Mouse (Mus musculus): Measurements from ENCODE around the gene Hs2st1.
A peak's percentile ranks its signal among the peaks of the same experiment; 100 is the strongest.

Gene Hs2st1

GRCm38 (mm10) chr3:144584789-144585553 lies 15.0 kb upstream of the Hs2st1 start:
- DNase-seq: no peak

DNA sequence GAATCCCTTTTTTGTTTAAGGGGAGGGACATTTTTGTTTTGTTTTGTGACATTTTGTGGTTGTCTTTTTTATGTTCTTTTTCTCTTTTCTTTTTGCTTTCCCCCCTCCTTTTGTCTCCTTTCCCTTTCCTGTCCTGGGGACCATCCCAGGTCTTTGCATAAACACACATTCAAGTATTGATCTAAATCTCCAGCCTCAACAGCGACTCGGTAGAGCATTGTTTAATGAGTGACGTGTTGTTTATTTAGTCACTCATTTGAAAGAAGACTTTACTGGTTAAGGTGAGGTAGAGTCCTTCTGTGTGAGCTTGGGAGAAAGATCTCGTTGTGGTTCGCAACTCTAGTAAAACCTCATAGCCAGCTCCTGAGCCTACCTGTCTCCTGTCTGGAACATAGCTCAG lies 13.8 kb upstream of the Hs2st1 start:
- DNase-seq: no peak

DNA sequence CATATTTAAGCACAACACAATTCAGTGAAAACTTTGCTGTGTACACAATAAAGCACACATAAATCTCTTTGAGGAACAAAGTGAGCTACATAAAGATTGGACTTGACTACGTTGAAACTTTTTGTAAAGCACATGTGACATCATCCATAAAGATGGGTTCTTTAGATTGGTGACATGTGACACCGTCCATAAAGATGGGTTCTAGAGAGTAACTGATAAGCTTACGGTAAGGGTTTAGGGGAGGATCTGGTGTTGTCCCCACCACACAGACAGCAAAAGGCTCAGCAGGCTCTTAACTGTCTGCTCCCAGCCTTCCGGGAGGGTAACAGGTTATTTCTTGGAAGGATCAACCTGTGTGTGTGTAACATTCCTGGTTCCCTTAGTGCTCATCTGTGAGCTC lies 12.3 kb upstream of the Hs2st1 start:
- DNase-seq: no peak

- DNase-seq: no peak
Observed at GRCm38 (mm10) chr3:144581842-144582241, 11.9 kb upstream of the Hs2st1 start.

DNA sequence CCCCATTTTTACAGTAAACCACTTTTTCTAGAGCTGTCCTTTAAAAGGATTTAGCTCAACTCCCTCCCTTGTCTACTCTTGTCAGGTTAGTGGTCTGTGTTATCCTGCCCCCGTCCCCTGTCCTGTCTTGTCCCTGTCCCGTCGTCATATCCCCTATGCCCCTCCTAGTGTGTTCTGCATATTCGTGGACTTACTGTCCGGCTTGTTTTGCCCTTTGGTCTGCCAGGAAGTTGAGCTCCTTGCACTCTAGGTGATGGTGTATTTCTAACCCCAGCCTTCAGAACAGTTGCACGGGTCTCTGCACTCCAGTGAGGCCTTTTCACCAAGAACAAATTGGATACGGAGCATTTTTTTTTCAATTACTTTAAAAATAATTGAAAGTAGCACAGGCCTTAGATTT lies 10.3 kb upstream of the Hs2st1 start:
- DNase-seq: no peak

DNA sequence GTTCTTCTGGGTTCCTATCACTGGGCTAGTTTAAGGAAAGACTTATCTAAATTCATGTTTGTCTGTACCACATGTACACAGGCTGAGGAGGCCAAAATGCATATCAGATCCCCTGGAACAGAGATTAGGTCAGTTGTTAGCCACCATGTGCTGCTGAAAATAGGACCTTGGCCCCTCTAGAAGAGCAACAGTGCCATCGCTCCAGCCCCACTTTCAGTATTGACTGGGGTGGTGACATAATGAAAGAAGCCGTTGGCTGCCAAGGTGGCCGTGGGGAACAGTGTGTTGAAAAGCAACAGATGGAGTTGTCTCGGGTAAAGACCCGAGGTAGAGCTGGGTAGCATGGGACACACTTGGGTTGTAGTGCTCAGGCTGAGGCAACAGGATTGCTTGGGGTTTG lies 9.8 kb upstream of the Hs2st1 start:
- no peak for DNase-seq

- no peak for DNase-seq
Observed at GRCm38 (mm10) chr3:144578921-144579320, 8.9 kb upstream of the Hs2st1 start.

DNA sequence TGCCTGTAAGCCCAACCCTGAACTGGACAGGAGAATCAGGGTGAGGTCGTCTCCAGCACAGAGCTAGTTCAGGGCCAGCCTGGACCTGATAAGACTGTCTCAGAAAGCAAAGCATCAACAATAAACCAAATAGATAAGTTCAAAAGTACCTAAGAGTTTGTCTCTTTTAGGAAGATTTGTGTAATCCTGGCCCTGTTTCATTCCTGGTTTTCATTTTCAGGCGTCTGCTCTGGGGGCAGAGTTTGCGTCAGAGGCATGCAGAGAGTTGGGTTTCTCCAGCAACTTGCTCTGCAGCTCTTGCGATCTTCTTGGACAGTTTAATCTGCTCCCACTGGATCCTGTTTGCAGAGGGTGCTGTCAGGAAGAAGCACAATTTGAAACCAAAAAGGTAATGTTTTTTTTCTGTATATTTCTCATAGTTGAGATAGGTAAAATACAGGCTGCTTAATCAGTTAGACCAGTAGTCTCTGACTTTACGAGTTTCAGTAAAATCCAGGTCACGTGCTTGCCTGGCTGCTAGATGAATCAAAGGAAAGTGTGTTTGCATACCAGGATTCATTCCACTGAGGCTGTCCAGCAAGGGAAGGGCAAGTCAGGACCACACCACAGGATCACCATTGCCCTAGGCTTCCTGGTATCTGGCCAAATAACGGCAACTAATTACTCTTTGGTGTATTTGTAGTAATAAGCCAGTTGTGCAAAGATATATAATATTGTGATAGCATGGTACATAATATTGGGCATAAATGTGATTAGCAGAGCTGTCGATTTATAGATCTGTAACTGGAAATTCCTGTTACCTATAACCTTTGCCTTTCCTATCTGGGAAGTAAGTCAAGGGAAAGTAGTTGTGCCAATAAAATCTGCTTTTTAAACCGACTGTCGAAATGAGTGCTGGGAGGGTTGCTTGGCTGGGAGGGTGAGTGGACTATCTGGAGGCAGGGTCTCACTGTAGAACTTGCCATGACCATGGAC lies 7.7 kb upstream of the Hs2st1 start:
- no peak for DNase-seq

DNA sequence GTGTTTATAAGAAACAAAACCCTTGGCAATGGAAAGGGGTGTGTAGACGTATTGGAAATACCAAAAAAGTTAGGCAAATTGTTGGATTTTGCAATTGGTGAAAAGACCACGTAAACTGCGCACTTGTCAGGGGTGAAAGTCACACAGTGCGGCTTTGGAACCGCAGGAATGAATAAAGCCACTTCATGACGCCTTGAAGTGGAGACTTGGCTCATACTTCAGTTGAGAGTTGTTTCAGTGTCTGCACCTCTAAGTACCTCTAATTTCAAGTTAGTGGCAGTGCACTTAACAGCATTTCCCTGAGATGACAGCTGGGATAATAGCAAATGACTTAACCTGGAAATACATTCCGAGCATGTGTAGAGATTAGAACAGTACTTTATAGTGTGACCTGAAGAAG lies 4.3 kb upstream of the Hs2st1 start:
- DNase-seq: no peak

DNA sequence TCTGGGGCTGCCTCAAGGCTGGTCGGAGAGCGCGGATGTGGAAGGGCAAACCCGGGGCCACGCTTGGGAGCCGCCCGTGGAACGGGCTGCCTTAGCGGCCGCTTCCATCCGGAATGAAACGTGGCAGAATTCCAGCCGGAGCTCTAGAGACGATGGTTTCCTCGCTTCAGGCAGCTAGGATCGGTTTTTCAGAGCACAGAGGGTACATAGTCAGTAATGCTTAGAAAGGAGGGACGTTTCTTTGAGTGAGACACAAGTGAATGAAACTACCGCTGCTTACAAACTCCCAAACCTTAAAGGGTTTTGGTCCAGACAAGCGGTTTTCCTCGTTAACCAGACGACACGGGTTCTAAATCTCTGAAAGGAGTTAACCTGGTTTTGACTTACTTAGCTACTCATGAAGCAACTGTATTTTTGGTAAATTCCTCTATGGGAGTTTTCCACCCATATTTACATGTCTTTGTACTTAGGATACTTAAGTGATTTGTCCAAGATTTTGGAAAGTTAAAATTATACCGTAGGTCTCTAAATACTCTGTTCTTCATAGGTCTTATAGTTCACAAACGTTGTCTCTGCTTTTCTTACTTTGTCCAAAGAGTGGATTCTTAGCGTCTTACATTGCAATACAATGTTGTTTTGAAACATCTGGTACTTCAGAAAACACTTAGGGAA lies 971 bp upstream of the Hs2st1 start:
- DNase-seq: no peak

GRCm38 (mm10) chr3:144569401-144569971 lies 495 bp downstream of the Hs2st1 start:
- DNase-seq: no peak

DNA sequence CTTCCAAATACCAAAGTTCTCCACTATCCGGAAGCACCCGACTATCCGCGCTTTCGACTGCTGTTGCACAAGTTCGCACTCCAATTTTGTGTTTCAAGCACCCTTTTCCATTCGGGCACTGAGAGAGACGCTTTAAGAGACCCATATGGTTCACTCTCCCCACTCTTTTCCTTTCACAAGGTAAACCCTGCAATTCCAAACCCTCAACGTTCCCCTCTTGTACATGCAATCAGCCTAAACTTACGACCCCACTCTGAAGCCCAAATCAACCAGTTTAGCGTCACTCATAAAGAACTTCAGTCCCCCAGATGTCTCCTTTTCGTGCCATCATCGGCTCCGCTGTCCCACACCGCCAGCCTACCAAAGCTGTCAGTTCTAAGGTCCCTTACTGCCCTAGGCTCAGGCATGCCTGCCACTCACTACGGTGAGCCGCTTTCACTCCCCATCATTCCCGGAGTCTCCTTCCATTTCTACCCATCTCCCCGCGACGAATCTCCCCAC lies 1.1 kb downstream of the Hs2st1 start:
- DNase-seq: peak; percentile 7

DNA sequence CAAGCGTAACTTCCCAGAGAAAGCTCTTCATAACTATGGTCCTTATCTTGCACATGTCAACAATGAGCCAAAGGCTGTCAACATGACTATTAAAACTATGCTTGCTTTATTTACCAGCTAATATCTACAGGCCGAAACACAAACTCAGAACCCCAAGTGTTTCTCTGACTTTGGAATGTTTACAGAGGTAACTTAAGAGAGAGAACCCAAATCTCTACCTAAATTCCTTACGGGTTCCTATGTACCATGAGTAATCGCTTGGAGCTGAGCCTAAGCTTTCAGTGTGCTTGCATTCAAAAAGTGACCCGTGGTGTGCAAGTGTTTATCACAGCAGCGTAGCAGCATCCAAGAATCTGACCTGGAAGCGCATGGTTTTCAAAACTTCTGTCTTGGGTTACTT lies 4.8 kb downstream of the Hs2st1 start:
- no peak for DNase-seq

DNA sequence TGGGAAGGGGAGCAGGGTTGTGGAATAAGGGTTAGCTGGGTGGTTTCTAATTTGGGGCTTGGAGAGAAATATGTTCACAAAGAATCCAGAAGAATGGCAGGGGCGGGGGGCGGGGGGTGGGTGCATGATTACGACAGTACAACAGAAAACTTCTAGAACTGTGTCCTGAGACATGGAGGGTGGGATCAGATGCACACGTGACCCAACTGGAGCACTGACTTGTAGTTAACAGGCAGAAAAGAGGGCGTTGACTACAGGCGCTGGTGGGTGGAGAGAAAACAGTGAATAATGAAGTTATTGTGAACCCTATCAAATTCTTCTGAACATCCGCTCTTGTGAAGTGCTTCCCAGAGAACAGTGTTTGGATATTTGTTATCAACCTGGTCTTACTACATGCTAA lies 6.1 kb downstream of the Hs2st1 start:
- no peak for DNase-seq

GRCm38 (mm10) chr3:144561511-144562250 lies 8.3 kb downstream of the Hs2st1 start:
- DNase-seq: no peak

DNA sequence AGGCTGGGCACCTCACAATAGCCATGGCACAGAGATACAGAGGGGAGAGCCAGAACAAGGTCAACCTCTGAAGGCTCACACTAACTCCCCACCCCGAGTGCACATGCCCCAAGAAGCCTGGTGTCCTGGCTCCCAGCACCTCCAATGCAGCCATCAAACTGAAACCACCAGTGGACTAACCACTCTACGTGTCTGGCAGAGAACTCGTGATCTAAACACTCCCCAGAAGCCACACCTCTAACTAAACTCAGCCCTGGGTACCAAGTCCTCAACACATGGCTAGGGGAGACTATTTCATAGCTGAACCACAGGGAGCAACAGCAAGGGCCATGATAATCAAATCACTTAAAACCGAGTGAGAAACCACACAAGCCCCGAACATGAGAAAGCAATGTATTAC lies 11.7 kb downstream of the Hs2st1 start:
- DNase-seq: peak; percentile 12

DNA sequence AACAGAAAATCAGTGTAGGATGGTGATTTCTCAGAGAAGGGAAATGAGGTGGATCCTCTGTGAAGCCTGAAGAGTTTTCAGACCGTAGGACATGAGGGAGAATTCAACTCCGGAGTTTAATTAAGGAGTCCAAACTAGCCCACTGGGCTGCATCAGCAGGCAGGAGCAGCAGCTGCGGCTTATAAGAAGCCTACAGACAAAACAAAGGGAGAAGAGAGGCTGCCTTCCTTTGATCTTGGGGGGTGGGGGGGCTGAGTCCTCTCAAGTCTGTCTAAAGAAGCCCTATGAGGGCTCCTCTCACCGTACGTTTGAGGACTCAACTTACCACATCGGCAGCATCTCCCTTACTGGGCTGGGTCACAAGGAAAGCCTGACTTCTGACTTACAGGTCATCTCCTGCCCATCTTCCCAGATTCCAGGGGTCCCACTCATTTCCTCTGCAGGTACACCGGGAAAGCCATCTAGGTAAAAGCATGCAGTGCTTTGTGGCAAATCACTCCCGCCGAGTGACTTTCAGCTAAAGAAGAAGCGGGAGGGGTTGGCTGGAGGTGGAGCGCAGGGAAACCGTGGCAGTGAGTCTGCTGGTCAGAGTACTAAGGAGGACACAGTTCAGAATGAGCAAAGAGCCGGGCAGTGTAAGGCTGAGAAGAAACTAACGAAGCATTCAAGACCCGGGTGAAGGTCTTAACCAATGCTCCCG lies 13.2 kb downstream of the Hs2st1 start:
- peak; percentile 28 for DNase-seq

DNA sequence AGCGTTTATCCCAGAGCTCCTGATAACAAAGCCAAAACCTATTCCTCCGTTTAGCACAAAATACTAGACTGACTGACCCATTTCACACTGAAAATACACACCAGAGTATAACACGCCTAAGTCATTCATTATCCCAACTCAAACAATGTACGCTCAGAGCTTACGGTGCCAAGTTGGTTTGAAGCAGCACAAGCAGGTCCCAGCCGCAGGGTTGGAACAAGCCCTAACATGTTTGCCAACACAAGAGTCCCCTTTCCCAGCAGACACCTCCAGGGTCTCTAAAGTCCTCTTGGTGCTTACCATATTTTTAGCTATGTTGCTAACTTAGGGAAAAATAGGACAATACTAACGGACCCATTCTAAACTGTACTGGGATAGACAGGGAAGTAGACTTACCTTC lies 14.8 kb downstream of the Hs2st1 start:
- no peak for DNase-seq

DNA sequence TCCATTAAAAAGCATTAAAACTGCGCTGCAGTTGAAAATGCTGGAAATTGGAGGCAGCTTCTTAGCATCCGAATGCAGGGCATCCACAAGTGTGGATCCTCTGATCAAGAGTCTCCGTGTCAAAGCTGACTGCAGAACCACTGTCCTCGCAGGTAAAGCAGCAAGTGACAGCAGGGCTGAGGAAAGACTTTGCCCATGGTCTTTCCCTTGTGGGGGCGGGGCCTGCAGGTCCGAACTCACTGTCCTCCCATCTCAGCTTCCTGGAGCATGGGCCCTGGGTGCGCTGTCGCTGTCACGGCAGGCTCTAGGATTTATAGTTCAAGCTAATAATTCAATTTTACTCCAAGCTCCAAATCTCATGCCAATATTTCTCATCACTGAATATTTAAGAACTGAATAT lies 15.5 kb downstream of the Hs2st1 start:
- DNase-seq: peak; percentile 13

DNA sequence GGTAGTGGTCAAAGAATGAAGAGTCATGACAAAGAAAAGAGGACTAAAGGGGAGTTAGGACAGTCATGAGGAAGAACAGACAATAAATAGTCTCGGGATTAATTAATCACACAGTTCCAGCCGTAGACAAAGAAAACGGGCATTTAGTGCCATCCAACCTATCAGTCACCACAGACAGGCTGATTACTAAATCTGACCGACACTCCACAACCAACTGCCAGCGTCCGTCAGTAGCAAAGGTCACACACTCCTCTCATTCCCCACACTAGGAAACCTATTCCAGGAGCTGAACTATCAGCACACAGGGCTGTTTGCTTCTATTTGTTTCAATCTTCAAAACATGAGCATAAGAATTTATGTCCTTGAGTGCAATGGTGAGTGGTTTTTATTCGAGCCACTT lies 16.0 kb downstream of the Hs2st1 start:
- peak; percentile 12 for DNase-seq

DNA sequence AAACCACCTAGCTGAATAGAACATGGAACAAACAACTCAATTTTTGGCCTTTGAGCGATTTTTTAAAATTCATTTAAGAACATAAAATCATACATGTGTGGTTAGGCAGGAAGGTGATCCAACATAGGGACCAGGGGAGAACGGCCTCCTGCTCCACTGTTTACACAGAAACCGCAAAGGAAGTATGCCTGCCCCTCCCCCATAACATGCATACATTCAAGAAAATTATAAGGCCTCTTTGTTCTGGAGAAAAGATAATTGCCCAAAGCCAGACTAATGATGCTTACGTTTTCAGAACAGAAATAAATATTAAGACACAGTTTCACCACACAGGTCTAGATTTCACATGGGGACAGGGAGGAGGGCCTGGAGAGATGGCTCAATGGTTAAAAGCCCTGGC lies 18.6 kb downstream of the Hs2st1 start:
- DNase-seq: no peak

DNA sequence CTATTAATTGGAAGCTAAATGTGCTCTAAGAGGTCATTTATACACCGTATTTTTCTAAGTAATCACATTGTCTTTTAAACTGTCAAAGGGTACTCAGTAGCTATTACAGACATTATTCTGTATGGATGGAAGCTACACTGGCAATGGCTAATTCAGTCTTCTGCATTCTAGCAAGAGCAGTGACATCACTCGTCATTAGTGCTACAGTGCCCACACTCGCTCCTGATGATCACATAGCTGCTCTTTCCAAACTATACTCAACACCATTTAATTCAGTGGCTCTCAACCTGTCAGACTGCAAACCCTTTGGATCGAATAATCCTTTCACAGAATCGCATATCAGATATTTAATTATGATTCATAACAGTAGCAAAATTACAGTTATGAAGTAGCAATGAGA lies 19.3 kb downstream of the Hs2st1 start:
- DNase-seq: no peak
